Mouse (Mus musculus) liver, embryonic 11.5 days (tissue): ENCODE results near the gene Naglu. TPM values are rescaled to one million over a fixed set of nuclear protein-coding genes. Genes with fewer than 3 reads are reported as not detected.

Experiments used
- ATAC-seq: fragments of 200-750 bp; cut with Nextera tagmentation; replicated peaks from 2 replicates; pipeline ENCODE4 v1.8.0; 2017; ENCODE audit warnings: moderate number of reproducible peaks, mild to moderate bottlenecking, moderate TSS enrichment, moderate library complexity; ENCODE audit not compliant: low FRiP score
- DNase-seq: peaks from one replicate; pipeline ENCODE4 v3.0.0-alpha.2; 2017; ENCODE audit warnings: low spot score
- H3K27ac ChIP-seq: fragments of 300-500 bp; sonication (generic); 2 replicates; pipeline ENCODE4 v1.5.1; 2014; ENCODE audit warnings: mild to moderate bottlenecking, low read depth, low read length, control low read depth
- H3K27me3 ChIP-seq: fragments of 300-500 bp; sonication (generic); replicated peaks from 2 replicates; pipeline ENCODE4 v1.6.1; 2014; ENCODE audit warnings: low read length, mixed read lengths; ENCODE audit not compliant: control insufficient read depth, insufficient read depth
- H3K36me3 ChIP-seq: fragments of 300-500 bp; sonication (generic); 2 replicates; pipeline ENCODE4 v1.6.1; 2014; ENCODE audit warnings: mild to moderate bottlenecking, low read length, moderate library complexity, mixed read lengths; ENCODE audit not compliant: control insufficient read depth, insufficient read depth
- H3K4me1 ChIP-seq: fragments of 300-500 bp; sonication (generic); replicated peaks from 2 replicates; pipeline ENCODE4 v1.6.1; 2014; ENCODE audit warnings: low read length, mixed read lengths; ENCODE audit not compliant: control insufficient read depth, insufficient read depth
- H3K4me2 ChIP-seq: fragments of 300-500 bp; sonication (generic); 2 replicates; pipeline ENCODE4 v1.6.1; 2014; ENCODE audit warnings: mild to moderate bottlenecking, control low read depth, moderate library complexity
- H3K4me3 ChIP-seq: fragments of 300-500 bp; sonication (generic); 2 replicates; pipeline ENCODE4 v1.5.1; 2014; ENCODE audit warnings: low read depth, low read length, control low read depth
- H3K9ac ChIP-seq: fragments of 300-500 bp; sonication (generic); 2 replicates; pipeline ENCODE4 v1.6.1; 2014; ENCODE audit warnings: low read depth, low read length, control low read depth
- H3K9me3 ChIP-seq: fragments of 300-500 bp; sonication (generic); 2 replicates; pipeline ENCODE4 v1.6.1; 2016; ENCODE audit warnings: low read length, inconsistent platforms, mixed read lengths; ENCODE audit not compliant: control insufficient read depth
- WGBS: fragments of 180-500 bp; shearing (Covaris S2); extraction: QIAGEN DNeasy Blood & Tissue Kit; methylation state at CpG from one replicate; pipeline ENCODE4 v1.1.7; 2014; 5-methylcytosine and 5-hydroxymethylcytosine counted together
- polyA plus RNA-seq: library from polyadenylated mRNA; unstranded; fragments of >200 nt; fragmentation: Nextera tagmentation; extraction: Ambion mirVana; gene quantifications from 2 replicates; pipeline ENCODE4 v1.2.1, GENCODE M21; 2014

The Naglu gene
- polyA plus RNA-seq, 1 experiment from 2014 or later: 8.0 TPM

DNA sequence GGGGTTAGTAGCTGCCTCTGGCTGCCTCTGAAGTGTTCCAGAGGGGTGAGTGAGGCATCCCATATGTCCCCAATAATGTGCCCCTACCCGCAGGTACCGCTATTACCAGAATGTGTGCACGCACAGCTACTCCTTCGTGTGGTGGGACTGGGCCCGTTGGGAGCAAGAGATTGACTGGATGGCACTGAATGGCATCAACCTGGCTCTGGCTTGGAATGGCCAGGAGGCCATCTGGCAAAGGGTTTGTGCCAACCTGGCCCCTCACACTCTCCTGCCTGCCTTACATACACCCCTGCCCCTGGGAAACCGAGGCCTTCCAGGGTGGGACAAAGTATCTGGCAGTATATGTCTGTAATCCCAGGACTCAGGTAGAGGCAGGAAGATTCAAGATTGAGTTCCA is 1.2 kb downstream of the Naglu start:
- peak overlapping the region; percentile 100; the same call in 1 of the 2 replicates for H3K4me2 ChIP-seq
- no peak for ATAC-seq
- peaks cover 12% of the 10 kb centered on the region for H3K4me1 ChIP-seq
- no peaks in the 10 kb centered on the region for H3K36me3 ChIP-seq
- 73% methylated on average over 6 of the region's 6 CpGs for WGBS
- H3K4me3 ChIP-seq: peak overlapping the region; percentile 82; the same call in 1 of the 2 replicates
- no peak for DNase-seq
- no peaks in the 10 kb centered on the region for H3K9me3 ChIP-seq
- no peak overlapping the region for H3K27ac ChIP-seq
- no peak overlapping the region for H3K9ac ChIP-seq
- peaks cover 13% of the 10 kb centered on the region for H3K27me3 ChIP-seq

- H3K9me3 ChIP-seq: no peaks in the 10 kb centered on the region
- peaks cover 17% of the 10 kb centered on the region for H3K27me3 ChIP-seq
- no peak for DNase-seq
- no peak overlapping the region for H3K4me3 ChIP-seq
- WGBS: 65% methylated on average over 14 of the region's 14 CpGs
- ATAC-seq: no peak
- no peak overlapping the region for H3K9ac ChIP-seq
- no peaks in the 10 kb centered on the region for H3K36me3 ChIP-seq
- no peak overlapping the region for H3K4me2 ChIP-seq
- H3K27ac ChIP-seq: no peak overlapping the region
- H3K4me1 ChIP-seq: peaks cover 5% of the 10 kb centered on the region
These were observed 2.1 kb downstream of the Naglu start for GRCm38 (mm10) chr11:101071810-101072428.

- Histone ChIP-seq H3K9ac (no peak within 1 kb of the TSS), H3K9me3 (no peaks in the 10 kb centered on the region), H3K27ac (no peak within 1 kb of the TSS), H3K4me3 (no peak within 1 kb of the TSS), H3K4me1 (peaks cover 5% of the 10 kb centered on the region), H3K36me3 (no peaks in the 10 kb centered on the region), H3K4me2 (peak within 1 kb of the TSS; percentile 48; the same call in 1 of the 2 replicates), H3K27me3 (peaks cover 46% of the 10 kb centered on the region)
- no peak for ATAC-seq
- DNase-seq: no peak
- WGBS: 76% methylated on average over 9 of the region's 9 CpGs
These were observed 8.3 kb downstream of the Naglu start, which contains the start of gene Hsd17b1 for GRCm38 (mm10) chr11:101078121-101078520. Gene Hsd17b1 (plus strand): TSS chr11:101078411.

GRCm38 (mm10) chr11:101079746-101080145 is 9.9 kb downstream of the Naglu start:
- H3K4me3 ChIP-seq: peak overlapping the region; percentile 28
- no peak overlapping the region for H3K9ac ChIP-seq
- peaks cover 46% of the 10 kb centered on the region for H3K27me3 ChIP-seq
- ATAC-seq: no peak
- H3K4me1 ChIP-seq: peaks cover 14% of the 10 kb centered on the region
- no peak for DNase-seq
- 5% methylated on average over 27 of the region's 27 CpGs for WGBS
- no peak overlapping the region for H3K27ac ChIP-seq
- no peaks in the 10 kb centered on the region for H3K9me3 ChIP-seq
- H3K4me2 ChIP-seq: peak overlapping the region; percentile 48
- no peaks in the 10 kb centered on the region; the same call in 1 of the 2 replicates for H3K36me3 ChIP-seq

DNA sequence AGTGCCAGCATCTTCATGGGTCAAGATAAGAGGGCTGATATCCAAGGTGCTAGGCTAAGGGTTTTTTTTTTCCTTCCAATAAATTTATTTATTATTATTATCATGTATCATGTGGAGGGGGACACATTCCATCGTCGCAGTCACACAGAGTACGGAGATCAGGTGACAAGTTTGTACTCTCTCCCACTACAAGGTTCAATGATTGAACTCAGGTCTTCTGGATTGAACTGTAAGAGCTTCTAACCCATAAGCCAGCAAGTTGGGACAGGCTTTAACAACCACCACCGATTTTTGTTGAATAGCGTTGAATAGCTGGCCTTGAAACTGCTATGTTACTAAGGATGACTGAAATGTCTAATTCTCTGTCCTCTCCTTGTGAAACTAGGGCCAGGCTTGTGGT is 10.6 kb downstream of the Naglu start:
- Histone ChIP-seq H3K9ac (no peak overlapping the region), H3K27me3 (peaks cover 46% of the 10 kb centered on the region), H3K4me3 (no peak overlapping the region), H3K36me3 (peaks cover 2% of the 10 kb centered on the region; the same call in 1 of the 2 replicates), H3K9me3 (no peaks in the 10 kb centered on the region), H3K27ac (no peak overlapping the region), H3K4me2 (no peak overlapping the region), H3K4me1 (peaks cover 17% of the 10 kb centered on the region)
- ATAC-seq (no peak), DNase-seq (no peak)
- 76% methylated on average over 5 of the region's 5 CpGs for WGBS

- Histone ChIP-seq H3K4me3 (peak overlapping the region; percentile 64), H3K27me3 (peaks cover 45% of the 10 kb centered on the region), H3K9ac (peak overlapping the region; percentile 58), H3K27ac (peak overlapping the region; percentile 26; the same call in 1 of the 2 replicates), H3K4me1 (peaks cover 26% of the 10 kb centered on the region), H3K36me3 (peaks cover 2% of the 10 kb centered on the region; the same call in 1 of the 2 replicates), H3K4me2 (peak overlapping the region; percentile 74), H3K9me3 (no peaks in the 10 kb centered on the region)
- DNase-seq (no peak), ATAC-seq (no peak)
- 10% methylated on average over 10 of the region's 10 CpGs for WGBS
These were observed 11.8 kb downstream of the Naglu start for GRCm38 (mm10) chr11:101081659-101082058.

DNA sequence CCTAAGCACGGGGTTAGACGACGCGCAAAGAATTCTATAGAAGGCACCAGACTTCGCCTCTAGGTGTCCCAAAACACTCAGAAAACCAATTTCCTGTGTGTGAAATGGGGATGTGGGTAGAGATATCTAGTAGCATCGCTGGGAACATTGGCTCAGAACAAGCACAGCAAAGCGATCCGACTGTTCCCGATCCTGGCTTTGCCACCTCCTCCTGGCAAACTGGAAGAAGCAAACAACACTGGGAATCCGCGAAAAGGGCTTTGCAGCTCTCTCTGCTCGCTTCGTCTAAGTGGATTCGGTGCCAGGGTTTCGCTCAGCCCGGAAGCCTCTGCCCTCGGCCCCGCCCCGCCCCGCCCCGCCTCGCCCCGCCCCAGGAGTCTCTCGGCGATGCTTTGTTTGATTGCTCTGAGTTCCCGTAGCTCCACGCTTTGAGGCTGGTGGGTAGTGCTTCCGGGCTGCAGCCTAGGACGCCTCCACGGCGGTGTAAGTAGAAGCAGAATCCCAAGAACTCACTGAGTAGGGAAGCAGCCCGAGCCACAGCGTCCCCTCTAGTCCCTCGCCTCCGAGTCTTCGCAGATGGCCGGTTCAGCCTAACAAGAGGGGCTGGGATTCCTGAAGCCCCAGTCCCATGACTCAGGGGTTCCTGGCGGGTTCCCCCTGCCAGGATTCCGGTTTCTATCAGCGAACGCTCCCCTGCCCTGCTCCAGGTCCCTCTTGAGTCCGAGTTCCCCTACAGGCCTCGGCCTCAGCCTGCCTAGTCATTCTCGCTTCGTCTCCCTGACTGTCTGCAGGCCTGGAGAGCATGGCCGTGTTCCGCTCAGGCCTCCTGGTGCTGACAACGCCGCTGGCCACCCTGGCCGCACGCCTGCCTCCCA is 12.6 kb downstream of the Naglu start, which contains the start of gene Coasy:
Gene Coasy (plus strand): TSS at position 358 of the 875 bp plus-strand sequence.
- peak; percentile 88 for ATAC-seq
- Histone ChIP-seq H3K27ac (peak within 1 kb of the TSS; percentile 62), H3K4me2 (peak within 1 kb of the TSS; percentile 74), H3K36me3 (peaks cover 2% of the 10 kb centered on the region), H3K9me3 (no peaks in the 10 kb centered on the region), H3K9ac (peak within 1 kb of the TSS; percentile 71), H3K4me3 (peak within 1 kb of the TSS; percentile 64), H3K27me3 (peaks cover 37% of the 10 kb centered on the region), H3K4me1 (peaks cover 29% of the 10 kb centered on the region)
- WGBS: under 1% methylated on average over 51 of the region's 51 CpGs
- peak; percentile 94 for DNase-seq

DNA sequence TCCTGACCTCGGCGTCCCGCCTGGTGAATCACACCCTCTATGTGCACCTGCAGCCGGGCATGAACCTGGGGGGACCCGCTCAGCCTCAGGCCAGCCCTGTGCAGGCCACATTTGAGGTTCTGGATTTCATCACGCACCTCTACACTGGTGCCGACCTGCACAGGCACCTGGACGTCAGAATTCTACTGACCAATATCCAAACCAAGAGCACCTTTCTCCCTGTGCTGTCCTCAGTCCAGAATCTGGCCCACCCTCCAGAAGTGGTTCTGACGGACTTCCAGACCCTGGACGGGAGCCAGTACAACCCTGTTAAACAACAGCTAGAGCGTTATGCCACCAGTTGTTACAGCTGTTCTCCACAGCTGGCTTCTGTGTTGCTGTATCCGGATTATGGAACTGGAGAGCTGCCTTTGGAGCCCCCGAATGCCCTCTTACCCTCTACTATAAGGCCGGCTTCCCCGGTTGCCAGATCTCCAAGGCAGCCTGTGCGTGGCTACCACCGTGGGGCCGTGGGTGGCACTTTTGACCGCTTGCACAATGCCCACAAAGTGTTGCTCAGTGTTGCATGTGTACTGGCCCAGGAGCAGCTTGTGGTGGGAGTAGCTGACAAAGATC is 13.4 kb downstream of the Naglu start:
- H3K9me3 ChIP-seq: no peaks in the 10 kb centered on the region
- H3K27ac ChIP-seq: peak overlapping the region; percentile 62
- no peak for ATAC-seq
- peak overlapping the region; percentile 71 for H3K9ac ChIP-seq
- peaks cover 37% of the 10 kb centered on the region for H3K4me1 ChIP-seq
- peaks cover 2% of the 10 kb centered on the region for H3K36me3 ChIP-seq
- H3K4me2 ChIP-seq: peak overlapping the region; percentile 74
- 37% methylated on average over 19 of the region's 19 CpGs for WGBS
- H3K4me3 ChIP-seq: peak overlapping the region; percentile 64
- H3K27me3 ChIP-seq: peaks cover 30% of the 10 kb centered on the region
- DNase-seq: no peak
